Mouse (Mus musculus): ENCODE results near the gene Ggta1.

Gene Ggta1

GRCm38 (mm10) chr2:35462791-35463281 lies at the start of gene Ggta1:
Gene Ggta1, minus strand, starts transcription at chr2:35463231.
- no peak for DNase-seq

- no peak for DNase-seq
Measured at GRCm38 (mm10) chr2:35512226-35512625, 49.2 kb upstream of the Ggta1 start.

GRCm38 (mm10) chr2:35510920-35511319 lies 47.9 kb upstream of the Ggta1 start:
- no peak for DNase-seq

- DNase-seq = no peak
Measured at GRCm38 (mm10) chr2:35509888-35510287, 46.9 kb upstream of the Ggta1 start.

GRCm38 (mm10) chr2:35509343-35509667 lies 46.3 kb upstream of the Ggta1 start:
- no peak for DNase-seq

- DNase-seq = peak; percentile 25
Measured at GRCm38 (mm10) chr2:35508597-35509342, 45.7 kb upstream of the Ggta1 start.

GRCm38 (mm10) chr2:35507191-35507511 lies 44.1 kb upstream of the Ggta1 start:
- DNase-seq = peak; percentile 37

- peak; percentile 41 for DNase-seq
Measured at GRCm38 (mm10) chr2:35506311-35507190, 43.5 kb upstream of the Ggta1 start.

GRCm38 (mm10) chr2:35505519-35506286 lies 42.7 kb upstream of the Ggta1 start:
- DNase-seq = no peak

- DNase-seq = no peak
Measured at GRCm38 (mm10) chr2:35504417-35504776, 41.4 kb upstream of the Ggta1 start.

- no peak for DNase-seq
Measured at GRCm38 (mm10) chr2:35503723-35504416, 40.8 kb upstream of the Ggta1 start.

GRCm38 (mm10) chr2:35503021-35503722 lies 40.1 kb upstream of the Ggta1 start:
- no peak for DNase-seq

- DNase-seq = no peak
Measured at GRCm38 (mm10) chr2:35502561-35502960, 39.5 kb upstream of the Ggta1 start.

- DNase-seq = no peak
Measured at GRCm38 (mm10) chr2:35499474-35499873, 36.4 kb upstream of the Ggta1 start.

- no peak for DNase-seq
Measured at GRCm38 (mm10) chr2:35498961-35499360, 35.9 kb upstream of the Ggta1 start.

GRCm38 (mm10) chr2:35497662-35498196 lies 34.7 kb upstream of the Ggta1 start:
- no peak for DNase-seq

GRCm38 (mm10) chr2:35496279-35497013 lies 33.4 kb upstream of the Ggta1 start:
- no peak for DNase-seq

GRCm38 (mm10) chr2:35495486-35496278 lies 32.7 kb upstream of the Ggta1 start:
- no peak for DNase-seq

GRCm38 (mm10) chr2:35493566-35493965 lies 30.5 kb upstream of the Ggta1 start:
- no peak for DNase-seq

- DNase-seq = no peak
Measured at GRCm38 (mm10) chr2:35491151-35491550, 28.1 kb upstream of the Ggta1 start.

Measured in right cerebral cortex, postnatal 14 days (tissue).